Mouse (Mus musculus) splenic B cell, adult 2 months (primary cell): ENCODE measurements around the gene Gm32742.
"Not testable (repeated sequence)": the region's sequence is repeated elsewhere in the genome, so short reads cannot be mapped to it uniquely, and the experiment has no call there.

ENCODE experiments used
- DNase-seq: peaks from one replicate; pipeline ENCODE4 v3.0.0-alpha.2; 2011; ENCODE audit warnings: low read depth, low spot score
- H3K27me3 ChIP-seq: 2 replicates; pipeline ENCODE4 v1.6.1; 2012; ENCODE audit warnings: mild to moderate bottlenecking, low read length, moderate library complexity, mixed read lengths; ENCODE audit not compliant: control insufficient read depth, poor library complexity, insufficient read depth, severe bottlenecking
- H3K36me3 ChIP-seq: 2 replicates; pipeline ENCODE4 v1.6.1; 2012; ENCODE audit warnings: mild to moderate bottlenecking, low read length, moderate library complexity, mixed read lengths; ENCODE audit not compliant: control insufficient read depth, poor library complexity, insufficient read depth, severe bottlenecking

Gene Gm32742

GRCm38 (mm10) chr9:51170298-51170697, 5.0 kb upstream of the Gm32742 start:
- H3K27me3 ChIP-seq: no peaks in the 10 kb centered on the region

GRCm38 (mm10) chr9:51169133-51169532, 3.8 kb upstream of the Gm32742 start:
- H3K27me3 ChIP-seq: no peaks in the 10 kb centered on the region
- DNase-seq: no peak

More at GRCm38 (mm10) chr9:51170298-51170697, 5.0 kb upstream of the Gm32742 start:
- no peak for DNase-seq
- H3K36me3 ChIP-seq: no peaks in the 10 kb centered on the region

GRCm38 (mm10) chr9:51168698-51169097, 3.4 kb upstream of the Gm32742 start:
- Histone ChIP-seq H3K36me3 (no peaks in the 10 kb centered on the region), H3K27me3 (no peaks in the 10 kb centered on the region)
- DNase-seq: no peak

More at GRCm38 (mm10) chr9:51169133-51169532, 3.8 kb upstream of the Gm32742 start:
- H3K36me3 ChIP-seq: no peaks in the 10 kb centered on the region

GRCm38 (mm10) chr9:51167954-51168353, 2.6 kb upstream of the Gm32742 start:
- no peaks in the 10 kb centered on the region for H3K36me3 ChIP-seq
- DNase-seq: peak; percentile 45

GRCm38 (mm10) chr9:51163989-51164388, 1.3 kb downstream of the Gm32742 start:
- no peaks in the 10 kb centered on the region for H3K27me3 ChIP-seq
- no peak for DNase-seq
- no peaks in the 10 kb centered on the region for H3K36me3 ChIP-seq

More at GRCm38 (mm10) chr9:51167954-51168353, 2.6 kb upstream of the Gm32742 start:
- H3K27me3 ChIP-seq: no peaks in the 10 kb centered on the region

- Histone ChIP-seq H3K36me3 (no peaks in the 10 kb centered on the region), H3K27me3 (no peaks in the 10 kb centered on the region)
- peak; percentile 92 for DNase-seq
Measured at GRCm38 (mm10) chr9:51161771-51162388, 3.4 kb downstream of the Gm32742 start.

- peak; percentile 74 for DNase-seq
- Histone ChIP-seq H3K36me3 (no peaks in the 10 kb centered on the region), H3K27me3 (no peaks in the 10 kb centered on the region; the same call in 1 of the 2 replicates)
Measured at GRCm38 (mm10) chr9:51152079-51152752, 13.1 kb downstream of the Gm32742 start.

- H3K27me3 ChIP-seq: no peaks in the 10 kb centered on the region; the same call in 1 of the 2 replicates
- DNase-seq: no peak
- H3K36me3 ChIP-seq: no peaks in the 10 kb centered on the region
Measured at GRCm38 (mm10) chr9:51147294-51147693, 18.0 kb downstream of the Gm32742 start.

- H3K27me3 ChIP-seq: no peaks in the 10 kb centered on the region
- no peak for DNase-seq
- H3K36me3 ChIP-seq: no peaks in the 10 kb centered on the region
Measured at GRCm38 (mm10) chr9:51146496-51146895, 18.8 kb downstream of the Gm32742 start.

GRCm38 (mm10) chr9:51144218-51144617, 21.1 kb downstream of the Gm32742 start:
- DNase-seq: no peak
- H3K27me3 ChIP-seq: no peaks in the 10 kb centered on the region
- no peaks in the 10 kb centered on the region for H3K36me3 ChIP-seq

GRCm38 (mm10) chr9:51143437-51143836, 21.9 kb downstream of the Gm32742 start:
- DNase-seq: no peak
- Histone ChIP-seq H3K36me3 (no peaks in the 10 kb centered on the region), H3K27me3 (no peaks in the 10 kb centered on the region)

GRCm38 (mm10) chr9:51140711-51141110, 24.6 kb downstream of the Gm32742 start:
- no peak for DNase-seq
- no peaks in the 10 kb centered on the region for H3K36me3 ChIP-seq
- no peaks in the 10 kb centered on the region for H3K27me3 ChIP-seq

- DNase-seq, H3K27me3 ChIP-seq, H3K36me3 ChIP-seq: not testable (repeated sequence)
Measured at GRCm38 (mm10) chr9:51139401-51139800, 25.9 kb downstream of the Gm32742 start.

GRCm38 (mm10) chr9:51138301-51138700, 27.0 kb downstream of the Gm32742 start:
- H3K27me3 ChIP-seq: no peaks in the 10 kb centered on the region
- no peak for DNase-seq
- H3K36me3 ChIP-seq: no peaks in the 10 kb centered on the region

GRCm38 (mm10) chr9:51137836-51138235, 27.5 kb downstream of the Gm32742 start:
- Histone ChIP-seq H3K27me3 (no peaks in the 10 kb centered on the region), H3K36me3 (no peaks in the 10 kb centered on the region)
- no peak for DNase-seq
